Mouse (Mus musculus) kidney, adult 2 months (tissue): Measurements from ENCODE around the gene Fignl2.

Source experiments
- CTCF ChIP-seq: fragments of 200-500 bp; conservative IDR thresholded peaks from 2 replicates; pipeline ENCODE4 v1.5.1; 2011; ENCODE audit warnings: low read depth, mild to moderate bottlenecking, control low read depth, low read length, moderate library complexity, mixed read lengths; ENCODE audit not compliant: insufficient read depth, insufficient read length
- POLR2A ChIP-seq: fragments of 200-500 bp; IDR thresholded peaks from one replicate; pipeline ENCODE4 v1.6.1; 2011; ENCODE audit warnings: low read depth, low read length, control low read depth

GRCm38 (mm10) chr15:101044531-101044930, 33.8 kb downstream of the Fignl2 start:
- no peak for TF ChIP-seq CTCF
- no peak for TF ChIP-seq POLR2A
